Mouse (Mus musculus) stomach, postnatal 0 days (tissue): ENCODE measurements at regions not wholly inside any gene's neighbourhood (a gene's known extent, or its start where the extent isn't known, plus 50 kb on each side); places are given as distances from the start of the nearest gene placed in this dataset.

ENCODE experiments used
- ATAC-seq: fragments of 200-750 bp; cut with Nextera tagmentation; 2 replicates; pipeline ENCODE4 v1.8.0; 2017; ENCODE audit not compliant: low FRiP score, low TSS enrichment
- DNase-seq: peaks from one replicate; pipeline ENCODE4 v3.0.0-alpha.2; 2016; ENCODE audit warnings: low spot score
- H3K27ac ChIP-seq: fragments of 300-500 bp; sonication (generic); replicated peaks from 2 replicates; pipeline ENCODE4 v1.5.1; 2014; ENCODE audit warnings: mild to moderate bottlenecking, control low read depth
- H3K27me3 ChIP-seq: fragments of 300-500 bp; sonication (generic); 2 replicates; pipeline ENCODE4 v1.6.1; 2014; ENCODE audit warnings: low read length; ENCODE audit not compliant: control insufficient read depth, insufficient read depth
- H3K36me3 ChIP-seq: fragments of 300-500 bp; sonication (generic); 2 replicates; pipeline ENCODE4 v1.6.1; 2014; ENCODE audit warnings: low read length, mixed read lengths; ENCODE audit not compliant: control insufficient read depth, insufficient read depth
- H3K4me1 ChIP-seq: fragments of 300-500 bp; sonication (generic); replicated peaks from 2 replicates; pipeline ENCODE4 v1.6.1; 2014; ENCODE audit warnings: antibody characterized with exemption; ENCODE audit not compliant: control insufficient read depth, insufficient read depth
- H3K4me2 ChIP-seq: fragments of 300-500 bp; sonication (generic); replicated peaks from 2 replicates; pipeline ENCODE4 v1.6.1; 2014; ENCODE audit warnings: low read depth, mild to moderate bottlenecking, control low read depth, moderate library complexity
- H3K4me3 ChIP-seq: fragments of 300-500 bp; sonication (generic); 2 replicates; pipeline ENCODE4 v1.5.1; 2014; ENCODE audit warnings: low read depth, low read length, control low read depth
- H3K9ac ChIP-seq: fragments of 300-500 bp; sonication (generic); 2 replicates; pipeline ENCODE4 v1.6.1; 2014; ENCODE audit warnings: mild to moderate bottlenecking, low read length, control low read depth, mixed read lengths
- H3K9me3 ChIP-seq: fragments of 300-500 bp; sonication (generic); 2 replicates; pipeline ENCODE4 v1.6.1; 2016; ENCODE audit warnings: low read length; ENCODE audit not compliant: control insufficient read depth
- CTCF ChIP-seq: IDR thresholded peaks from 2 replicates; pipeline ENCODE4 v1.5.1; 2016; ENCODE audit warnings: antibody characterized with exemption, low read depth, mild to moderate bottlenecking, moderate library complexity
- EP300 ChIP-seq: optimal IDR thresholded peaks from 2 replicates; pipeline ENCODE3; 2016; ENCODE audit warnings: antibody characterized with exemption
- WGBS: fragments of 180-500 bp; shearing (Covaris S2); extraction: QIAGEN DNeasy Blood & Tissue Kit; methylation state at CpG from one replicate; pipeline ENCODE4 v1.1.7; 2014; 5-methylcytosine and 5-hydroxymethylcytosine counted together

- no peak for DNase-seq
- no peak overlapping the region for H3K4me2 ChIP-seq
- no peak overlapping the region for H3K27ac ChIP-seq
- H3K36me3 ChIP-seq, result no peaks in the 10 kb centered on the region
- H3K4me3 ChIP-seq, result no peak overlapping the region
- WGBS, result 73% methylated on average over 2 of the region's 2 CpGs
- no peaks in the 10 kb centered on the region for H3K27me3 ChIP-seq
- TF ChIP-seq CTCF (no peak), EP300 (no peak)
- H3K4me1 ChIP-seq, result no peaks in the 10 kb centered on the region
- H3K9ac ChIP-seq, result no peak overlapping the region
- no peak for ATAC-seq
- no peaks in the 10 kb centered on the region for H3K9me3 ChIP-seq
Observed at GRCm38 (mm10) chr3:155485487-155485886, 392.3 kb downstream of the Lrriq3 start.

- no peak overlapping the region for H3K27ac ChIP-seq
- no peaks in the 10 kb centered on the region for H3K9me3 ChIP-seq
- H3K36me3 ChIP-seq, result no peaks in the 10 kb centered on the region
- ATAC-seq (no peak), DNase-seq (no peak)
- H3K9ac ChIP-seq, result no peak overlapping the region
- H3K4me2 ChIP-seq, result no peak overlapping the region
- no peak overlapping the region for H3K4me3 ChIP-seq
- no peaks in the 10 kb centered on the region for H3K27me3 ChIP-seq
- no peaks in the 10 kb centered on the region for H3K4me1 ChIP-seq
- 73% methylated on average over 8 of the region's 8 CpGs for WGBS
- TF ChIP-seq CTCF (no peak), EP300 (no peak)
Observed at GRCm38 (mm10) chr3:155487877-155488537, 394.8 kb downstream of the Lrriq3 start.

- no peak overlapping the region for H3K4me2 ChIP-seq
- no peak for ATAC-seq
Observed at GRCm38 (mm10) chr3:155490670-155491069, 397.4 kb downstream of the Lrriq3 start.

GRCm38 (mm10) chr3:155510161-155510857 lies 417.1 kb downstream of the Lrriq3 start:
- DNase-seq, result no peak
- Histone ChIP-seq H3K27me3 (no peaks in the 10 kb centered on the region), H3K36me3 (no peaks in the 10 kb centered on the region), H3K4me1 (no peaks in the 10 kb centered on the region), H3K27ac (no peak overlapping the region), H3K9me3 (no peaks in the 10 kb centered on the region), H3K9ac (no peak overlapping the region), H3K4me3 (no peak overlapping the region), H3K4me2 (no peak overlapping the region)
- WGBS, result 87% methylated on average over 1 of the region's 1 CpGs
- no peak for ATAC-seq
- TF ChIP-seq EP300 (no peak), CTCF (no peak)

More at GRCm38 (mm10) chr3:155490670-155491069, 397.4 kb downstream of the Lrriq3 start:
- H3K27ac ChIP-seq, result no peak overlapping the region
- H3K36me3 ChIP-seq, result no peaks in the 10 kb centered on the region
- no peaks in the 10 kb centered on the region for H3K4me1 ChIP-seq
- H3K4me3 ChIP-seq, result no peak overlapping the region
- H3K9ac ChIP-seq, result no peak overlapping the region
- TF ChIP-seq EP300 (no peak), CTCF (no peak)
- DNase-seq, result no peak
- no peaks in the 10 kb centered on the region for H3K9me3 ChIP-seq
- WGBS, result 73% methylated on average over 1 of the region's 1 CpGs
- no peaks in the 10 kb centered on the region for H3K27me3 ChIP-seq

- DNase-seq (no peak), ATAC-seq (no peak)
- Histone ChIP-seq H3K9me3 (no peaks in the 10 kb centered on the region), H3K9ac (no peak overlapping the region), H3K4me1 (no peaks in the 10 kb centered on the region), H3K4me2 (no peak overlapping the region), H3K27me3 (no peaks in the 10 kb centered on the region), H3K36me3 (no peaks in the 10 kb centered on the region), H3K27ac (no peak overlapping the region), H3K4me3 (no peak overlapping the region)
- WGBS, result 70% methylated on average over 2 of the region's 2 CpGs
- no peak for TF ChIP-seq EP300
- TF ChIP-seq CTCF, result no peak
Observed at GRCm38 (mm10) chr3:155513885-155514284, 420.7 kb downstream of the Lrriq3 start.

- Histone ChIP-seq H3K36me3 (no peaks in the 10 kb centered on the region), H3K9me3 (no peaks in the 10 kb centered on the region), H3K27me3 (no peaks in the 10 kb centered on the region), H3K9ac (no peak overlapping the region), H3K4me1 (no peaks in the 10 kb centered on the region), H3K4me3 (no peak overlapping the region), H3K4me2 (no peak overlapping the region), H3K27ac (no peak overlapping the region)
- no peak for TF ChIP-seq CTCF
- TF ChIP-seq EP300, result no peak
- WGBS, result 72% methylated on average over 3 of the region's 3 CpGs
- no peak for ATAC-seq
- DNase-seq, result no peak
Observed at GRCm38 (mm10) chr3:155529312-155529711, 436.1 kb downstream of the Lrriq3 start.
